Mouse (Mus musculus): Measurements from ENCODE around the gene Tmem156.

The Tmem156 gene

DNA sequence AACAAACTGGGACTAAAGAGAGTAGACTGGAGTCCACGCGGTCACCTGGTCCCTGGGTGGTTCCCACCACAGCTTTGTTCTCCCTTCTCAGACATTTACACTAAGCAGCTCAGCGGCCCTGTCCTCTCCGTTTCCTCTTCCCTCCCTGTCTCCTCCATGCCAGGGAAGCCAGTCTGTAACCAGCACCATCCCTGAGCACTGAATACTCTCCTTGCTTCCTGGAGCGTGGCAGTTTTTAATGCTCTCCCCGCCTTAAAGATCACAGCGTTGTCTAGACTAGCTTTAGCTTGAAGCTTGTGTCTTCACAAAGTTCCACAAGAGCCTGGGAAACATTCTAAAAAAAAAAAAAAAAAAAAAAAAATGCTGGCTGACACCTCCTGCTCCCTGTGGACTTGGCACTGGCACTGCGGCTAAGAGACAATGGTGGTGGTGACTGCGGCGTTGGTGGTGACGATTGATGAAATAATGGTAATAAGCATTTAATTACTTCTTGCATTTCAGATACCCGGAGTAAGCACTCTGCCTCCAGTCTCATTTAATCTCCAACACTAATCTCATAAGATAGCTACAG lies 44.6 kb downstream of the Tmem156 start:
- DNase-seq (ENCODE audit: low read depth, low spot score) = no peak

DNA sequence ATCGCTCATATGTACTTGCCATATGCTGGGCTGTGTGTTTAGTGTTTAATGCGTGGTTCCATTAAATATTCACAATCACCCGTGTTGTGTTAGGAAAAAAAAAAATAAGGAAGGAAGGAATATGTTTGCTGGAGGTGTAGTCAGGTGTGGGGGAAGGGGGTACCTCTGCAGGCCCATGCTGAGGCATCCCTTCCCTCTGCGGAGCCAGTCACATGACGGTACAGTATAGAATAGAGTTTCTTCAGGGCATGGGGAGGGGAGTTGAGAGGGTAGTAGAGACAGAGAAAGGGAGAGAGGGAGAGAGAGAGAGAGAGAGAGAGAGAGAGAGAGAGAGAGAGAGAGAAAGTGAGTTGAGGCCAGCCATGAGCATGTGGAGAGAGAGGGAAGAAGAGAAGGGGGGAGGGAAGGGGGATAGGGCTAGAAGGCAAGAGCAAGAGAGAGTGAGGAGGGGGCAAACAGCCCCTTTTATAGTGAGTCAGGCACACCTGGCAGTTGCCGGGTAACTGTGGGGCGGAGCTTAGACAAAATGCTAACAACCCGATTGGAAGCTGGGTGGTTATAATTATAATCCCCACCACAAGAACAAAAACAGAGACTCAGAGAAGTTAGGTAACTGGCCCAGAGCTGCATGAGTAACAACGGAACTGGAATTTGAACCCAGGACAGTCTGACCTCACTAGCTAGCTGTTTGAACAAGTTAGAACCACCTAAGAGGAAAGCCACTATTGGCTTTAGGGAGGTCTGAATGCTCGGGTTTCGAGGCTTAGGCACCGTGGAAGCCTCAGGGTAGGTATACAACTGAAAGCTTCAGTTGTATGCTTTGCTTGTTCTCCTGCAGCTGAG lies 45.3 kb downstream of the Tmem156 start:
- DNase-seq (ENCODE audit: low read depth, low spot score) = no peak

DNA sequence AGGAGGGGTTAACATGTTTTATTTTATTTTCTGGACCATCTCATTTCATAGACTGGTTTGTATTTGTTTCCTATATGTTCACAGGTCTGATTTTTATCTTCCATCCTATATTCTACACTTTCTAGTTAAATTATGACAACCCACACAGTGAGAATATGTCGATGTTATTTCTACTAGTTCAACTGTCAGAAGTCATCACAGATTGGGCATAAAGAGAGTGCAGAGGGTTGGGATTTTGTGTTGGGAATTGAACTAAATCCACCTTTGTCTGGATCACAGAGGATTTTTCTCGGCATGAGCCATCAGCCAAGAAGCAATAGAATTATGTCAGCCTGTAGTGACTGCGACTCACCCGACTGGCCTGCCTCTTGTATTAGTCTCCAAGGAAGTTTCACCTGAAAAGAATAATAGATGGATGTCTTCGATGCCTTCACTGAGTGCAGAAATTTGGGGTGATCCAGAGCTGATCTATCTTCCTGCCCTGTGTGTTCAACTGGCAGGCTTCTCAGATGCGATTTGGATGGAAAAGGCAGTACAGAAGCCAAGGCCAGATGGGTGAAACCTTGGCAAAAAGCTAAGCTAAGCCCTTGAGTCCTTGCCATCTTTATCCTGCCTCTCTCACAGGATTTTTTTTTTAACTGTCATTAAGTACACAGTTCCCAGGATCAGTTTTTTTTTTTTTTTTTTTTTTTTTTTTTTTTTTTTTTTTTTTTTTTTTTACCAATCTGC lies 46.1 kb downstream of the Tmem156 start:
- DNase-seq (ENCODE audit: low read depth, low spot score) = peak; percentile 6

DNA sequence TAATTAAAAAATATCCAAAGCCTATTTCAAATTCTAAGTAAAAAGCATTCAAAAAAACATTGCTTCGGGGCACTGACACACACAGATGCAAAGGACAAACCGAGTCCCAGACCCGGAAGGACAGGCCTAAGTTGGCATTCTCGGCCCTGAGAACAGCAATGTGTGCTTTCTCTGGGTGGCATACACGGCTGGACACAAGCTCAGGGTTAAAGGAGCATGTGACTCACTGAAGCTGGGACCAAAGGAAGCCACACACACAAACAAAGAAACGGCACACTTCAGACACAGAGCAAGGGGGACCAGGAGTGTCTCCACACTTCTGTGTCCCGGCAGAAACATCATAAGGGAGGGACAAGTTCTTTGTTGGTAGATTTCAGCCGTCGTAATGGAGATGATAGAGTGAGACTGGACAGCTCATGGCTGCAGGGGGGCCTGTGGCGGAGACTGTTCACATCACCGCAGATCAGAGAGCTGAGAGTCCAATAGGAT lies 48.5 kb downstream of the Tmem156 start:
- no peak for DNase-seq (ENCODE audit: low read depth, low spot score)

DNA sequence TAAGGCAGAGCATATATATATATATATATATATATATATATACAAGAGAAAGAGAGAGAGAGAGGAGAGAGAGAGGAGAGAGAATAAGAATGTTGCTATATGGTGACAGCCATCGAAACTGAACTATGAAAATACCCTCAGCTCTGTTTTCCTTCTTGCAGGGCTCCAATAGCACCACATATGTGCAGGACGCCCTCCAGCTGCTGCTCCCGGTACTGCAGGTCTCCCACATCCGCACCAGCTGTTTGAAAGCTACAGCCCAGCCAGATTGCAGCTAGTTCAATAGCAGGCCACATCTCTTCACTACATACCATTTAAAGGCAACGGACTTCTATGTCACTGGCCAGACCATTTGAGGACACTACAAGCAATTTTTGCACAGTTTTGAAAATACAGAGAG lies 51.5 kb downstream of the Tmem156 start:
- peak; percentile 29 for DNase-seq (ENCODE audit: low read depth, low spot score)

DNA sequence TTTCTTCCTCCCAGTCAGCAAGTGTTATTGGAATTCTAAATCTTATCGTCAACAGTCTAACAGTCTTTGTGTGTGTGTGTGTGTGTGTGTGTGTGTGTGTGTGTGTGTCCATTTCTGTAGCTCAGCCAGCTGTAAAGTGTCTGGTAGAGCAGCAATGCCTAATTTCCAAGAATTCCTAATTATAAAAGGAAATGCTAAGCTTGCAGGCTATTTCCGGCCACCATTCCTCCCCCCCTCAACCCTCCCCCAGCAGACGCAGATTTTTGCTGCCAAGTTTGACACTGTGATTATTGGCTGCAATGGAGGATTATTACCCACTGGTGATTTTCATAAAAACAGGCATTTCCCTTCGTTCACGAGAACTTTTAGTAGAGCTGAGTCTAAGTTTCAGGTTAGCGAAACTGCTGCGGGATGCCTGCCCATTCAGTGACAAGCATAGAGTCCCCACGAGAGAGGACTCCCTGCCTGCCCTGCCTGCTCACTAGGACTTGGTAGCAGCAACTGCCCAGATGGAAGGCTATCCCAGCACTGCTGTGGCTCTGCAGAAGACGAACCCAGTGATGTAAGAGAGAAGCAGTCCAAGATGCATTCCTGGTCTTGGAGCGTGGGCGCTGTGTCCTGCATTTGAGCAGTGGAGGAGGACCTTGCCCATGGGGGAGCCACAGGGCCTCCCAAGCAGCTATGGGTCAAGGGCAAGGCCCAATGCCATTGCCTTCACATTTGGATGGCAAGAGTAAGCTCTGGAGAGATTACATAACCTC lies 52.9 kb downstream of the Tmem156 start:
- no peak for DNase-seq (ENCODE audit: low read depth, low spot score)

DNA sequence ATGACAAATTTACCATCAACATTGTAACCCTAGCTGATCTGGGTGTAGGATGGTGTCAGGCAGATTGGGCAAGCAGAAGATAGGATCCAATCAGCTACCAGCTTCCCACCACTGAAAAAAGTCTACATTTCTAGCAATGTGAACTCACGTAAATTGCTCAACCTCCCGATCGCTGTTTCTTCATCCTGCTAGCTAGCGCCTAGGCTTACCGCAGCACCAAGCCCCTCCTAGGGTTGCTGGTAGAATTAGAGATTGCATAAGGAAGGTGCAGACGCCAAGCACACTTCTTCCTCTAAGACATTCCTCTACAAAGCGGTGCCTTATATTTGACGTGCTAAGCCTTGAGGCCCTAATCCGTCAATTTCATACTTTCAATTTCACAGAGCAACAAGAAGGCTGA lies 53.6 kb downstream of the Tmem156 start:
- DNase-seq (ENCODE audit: low read depth, low spot score) = no peak

DNA sequence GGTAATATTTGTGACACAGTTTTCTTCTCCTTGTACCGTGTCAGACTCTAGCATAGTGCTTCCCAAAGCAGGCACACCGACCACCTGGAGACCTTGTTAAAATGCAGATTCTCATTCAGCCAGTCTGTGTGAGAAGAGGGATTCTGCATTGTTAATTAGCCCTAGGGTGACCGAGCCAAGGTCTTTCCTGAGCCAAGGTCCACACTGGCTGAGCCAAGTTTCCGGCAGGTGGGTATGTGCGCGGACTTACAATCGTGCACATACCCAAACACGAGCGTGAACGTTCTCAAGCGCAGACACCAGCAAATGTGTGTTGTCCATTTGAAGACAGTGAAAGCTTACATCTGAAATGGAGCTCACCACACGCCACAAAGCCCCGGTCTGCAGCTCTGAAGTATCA lies 55.3 kb downstream of the Tmem156 start:
- DNase-seq (ENCODE audit: low read depth, low spot score) = no peak

DNA sequence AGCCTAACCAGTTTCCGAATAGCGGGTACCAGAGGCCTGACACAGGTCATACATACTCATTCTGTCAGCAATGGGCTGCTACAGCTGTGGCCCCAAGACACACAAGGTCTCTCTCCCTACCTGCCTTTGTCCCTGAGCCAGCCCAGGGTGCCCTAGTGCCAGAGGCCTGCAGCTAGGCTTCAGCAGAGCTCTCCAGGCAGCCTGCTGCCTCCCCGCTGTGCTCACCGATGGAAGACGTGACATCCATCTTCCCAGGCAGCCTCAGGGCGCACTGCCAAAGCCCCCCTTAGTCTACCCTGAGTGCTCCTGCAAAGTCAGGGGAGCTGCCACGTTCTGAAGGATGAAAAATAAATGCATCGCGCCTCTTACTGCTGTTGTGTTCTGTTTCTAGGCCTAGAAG lies 63.9 kb downstream of the Tmem156 start:
- no peak for DNase-seq (ENCODE audit: low read depth, low spot score)

DNA sequence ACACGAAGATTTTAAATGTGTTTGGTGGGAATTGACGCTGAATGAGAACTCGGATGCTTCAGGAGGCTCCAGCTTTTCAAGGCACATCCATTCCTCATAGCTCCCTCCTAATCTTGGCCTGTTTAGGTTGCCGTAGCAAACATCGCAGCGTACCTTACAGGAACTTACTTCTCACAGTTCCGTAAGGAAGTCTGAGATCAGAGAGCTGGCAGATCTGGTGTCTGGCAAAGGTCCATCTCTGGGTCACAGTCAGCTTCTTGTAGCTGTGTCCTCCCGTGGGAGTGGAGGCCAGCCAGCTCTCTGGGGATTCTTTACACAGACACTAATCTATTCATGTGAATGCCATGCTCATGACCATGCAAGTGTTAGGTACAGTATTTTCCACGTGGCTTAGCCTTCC lies 65.2 kb downstream of the Tmem156 start:
- no peak for DNase-seq (ENCODE audit: low read depth, low spot score)

DNA sequence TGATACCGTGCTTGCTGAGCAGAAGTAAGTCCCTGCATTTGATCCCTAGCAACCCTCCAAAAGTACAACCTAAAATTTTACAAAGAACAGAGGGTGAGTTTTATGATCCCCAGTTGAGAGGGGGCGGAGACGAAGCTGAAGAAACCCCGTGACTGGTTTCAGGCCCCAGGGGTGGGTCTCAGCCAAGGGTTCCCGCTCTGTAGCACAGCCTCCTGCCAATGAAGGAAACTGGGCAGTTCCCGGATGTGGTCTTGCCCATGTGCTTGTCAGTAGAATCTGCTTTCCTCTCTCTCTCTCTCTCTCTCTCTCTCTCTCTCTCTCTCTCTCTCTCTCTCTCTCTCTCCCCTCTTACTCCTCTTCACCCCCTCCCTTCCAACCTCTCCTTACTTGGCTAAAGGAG lies 66.0 kb downstream of the Tmem156 start:
- no peak for DNase-seq (ENCODE audit: low read depth, low spot score)

DNA sequence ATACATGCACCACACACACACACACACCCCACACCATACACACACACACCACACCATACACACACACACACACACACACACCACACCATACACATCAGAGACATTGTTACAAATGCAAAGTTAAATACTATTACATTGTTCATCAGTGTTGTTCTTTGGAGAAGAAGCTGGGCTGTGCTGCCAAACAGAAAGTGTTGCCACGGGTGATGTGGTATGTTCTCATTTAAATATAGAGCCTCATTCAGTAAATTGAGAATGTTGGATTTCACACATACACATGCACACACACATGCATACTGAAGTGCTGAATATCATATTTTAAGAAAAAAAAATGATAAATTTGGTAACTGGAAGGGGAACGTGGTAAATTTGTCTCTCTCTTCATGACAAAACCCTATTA lies 67.3 kb downstream of the Tmem156 start:
- no peak for DNase-seq (ENCODE audit: low read depth, low spot score)

DNA sequence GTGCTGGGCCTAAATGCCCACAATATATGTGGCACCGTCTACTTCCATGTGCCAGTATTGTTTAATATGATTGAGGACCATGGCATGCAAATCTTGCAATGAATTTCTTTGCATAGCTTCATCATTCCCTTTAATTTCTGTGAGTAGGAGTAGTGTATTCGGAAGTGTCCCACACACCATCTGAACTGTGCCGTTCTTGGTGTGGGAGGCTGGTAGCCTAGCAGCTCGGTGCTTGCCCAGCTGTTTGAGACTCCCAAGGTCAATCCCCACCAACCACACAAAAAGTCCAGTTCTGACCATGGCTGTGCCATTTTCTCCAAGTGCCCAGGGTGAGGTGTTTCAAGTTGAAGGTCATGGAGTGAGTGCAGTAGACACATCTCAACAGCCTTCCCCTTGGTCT lies 69.9 kb downstream of the Tmem156 start:
- no peak for DNase-seq (ENCODE audit: low read depth, low spot score)

DNA sequence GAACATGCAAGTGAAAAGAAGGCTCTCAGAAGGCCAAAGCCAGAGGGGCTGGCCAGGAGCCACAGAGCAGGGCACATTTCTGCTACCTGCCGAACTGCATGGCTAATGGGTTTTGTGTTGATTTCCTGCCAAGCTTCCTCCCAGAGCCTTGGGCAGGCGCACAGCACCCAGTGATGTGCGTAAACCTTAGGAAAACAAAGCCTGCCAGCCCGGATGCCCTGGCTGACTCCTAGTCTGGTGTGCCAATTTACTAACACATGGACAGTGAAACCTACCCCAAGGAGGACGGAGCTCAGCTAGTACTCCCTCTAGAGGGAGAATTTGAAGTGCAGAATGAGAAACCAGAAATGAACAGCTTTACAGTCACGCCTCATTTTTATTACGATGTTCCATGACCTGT lies 72.1 kb downstream of the Tmem156 start:
- DNase-seq (ENCODE audit: low read depth, low spot score) = no peak

DNA sequence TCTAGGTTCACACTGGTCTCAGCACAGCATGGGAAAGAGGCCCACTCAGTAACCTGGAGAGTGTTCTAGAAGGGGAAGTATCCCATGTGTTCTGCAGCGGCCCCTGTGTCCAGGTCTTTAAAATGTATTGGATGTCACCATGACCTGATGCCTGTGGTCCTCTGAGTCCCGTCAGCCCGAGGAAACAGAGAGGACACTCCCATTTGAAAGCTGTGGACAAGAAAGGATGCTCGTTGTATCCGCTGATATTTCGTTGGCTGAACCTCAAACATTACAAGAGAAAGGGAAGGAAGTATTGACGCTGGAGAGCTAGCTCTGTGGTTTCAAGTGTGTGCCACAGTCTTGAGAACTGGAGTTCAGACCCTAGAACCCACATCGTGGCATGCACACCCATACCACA lies 72.8 kb downstream of the Tmem156 start:
- DNase-seq (ENCODE audit: low read depth, low spot score) = no peak

DNA sequence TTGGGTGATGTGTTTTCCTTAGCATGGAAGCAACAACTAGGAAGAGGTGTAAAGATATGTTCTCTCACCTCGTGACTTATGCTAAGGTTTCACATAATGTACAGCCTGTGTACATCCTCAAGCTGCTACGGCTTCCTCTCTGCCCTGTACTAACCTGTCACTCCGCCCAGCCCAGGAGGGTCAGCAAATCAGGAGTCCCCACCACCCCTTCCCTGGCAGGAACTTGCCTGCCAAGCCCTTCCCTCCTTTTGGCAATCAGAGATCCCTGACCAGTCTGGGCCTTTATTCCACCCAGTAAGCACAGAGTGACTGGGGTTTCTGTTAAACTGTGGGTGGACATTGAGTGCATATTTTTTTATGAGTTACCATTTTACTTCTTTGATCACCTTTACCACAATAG lies 76.4 kb downstream of the Tmem156 start:
- DNase-seq (ENCODE audit: low read depth, low spot score) = no peak

DNA sequence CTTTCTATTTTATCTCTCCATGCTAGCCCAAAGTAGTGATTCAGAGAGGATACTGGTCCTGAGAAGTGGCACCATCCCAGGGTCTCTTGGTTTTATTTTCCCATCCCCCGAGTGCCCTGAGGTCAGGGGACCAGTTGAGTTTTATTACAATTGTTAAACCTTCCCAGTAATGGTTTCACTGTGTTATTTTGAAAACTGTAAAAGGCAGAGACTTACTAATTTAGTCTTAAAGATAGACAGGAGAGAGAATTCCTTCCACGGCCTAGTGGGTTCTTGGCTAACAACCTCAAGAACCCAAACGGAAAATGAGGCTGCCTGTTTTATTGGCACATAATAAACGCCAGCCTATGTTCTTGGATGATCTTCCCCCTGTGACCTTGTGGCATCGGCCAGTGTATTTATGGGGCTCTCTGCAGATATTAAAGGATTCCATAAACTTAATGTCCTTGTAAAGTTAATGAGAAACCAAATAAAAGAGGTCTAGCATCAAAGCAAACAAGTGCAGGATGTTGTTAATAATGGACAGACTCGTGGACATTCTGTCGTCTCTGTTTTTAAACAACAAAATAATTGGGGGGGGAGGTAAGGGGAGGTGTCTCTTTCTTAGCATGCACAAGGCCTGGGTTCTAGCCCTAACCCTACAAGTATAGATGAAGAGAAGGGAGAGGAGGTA lies 79.9 kb downstream of the Tmem156 start:
- no peak for DNase-seq (ENCODE audit: low read depth, low spot score)

DNA sequence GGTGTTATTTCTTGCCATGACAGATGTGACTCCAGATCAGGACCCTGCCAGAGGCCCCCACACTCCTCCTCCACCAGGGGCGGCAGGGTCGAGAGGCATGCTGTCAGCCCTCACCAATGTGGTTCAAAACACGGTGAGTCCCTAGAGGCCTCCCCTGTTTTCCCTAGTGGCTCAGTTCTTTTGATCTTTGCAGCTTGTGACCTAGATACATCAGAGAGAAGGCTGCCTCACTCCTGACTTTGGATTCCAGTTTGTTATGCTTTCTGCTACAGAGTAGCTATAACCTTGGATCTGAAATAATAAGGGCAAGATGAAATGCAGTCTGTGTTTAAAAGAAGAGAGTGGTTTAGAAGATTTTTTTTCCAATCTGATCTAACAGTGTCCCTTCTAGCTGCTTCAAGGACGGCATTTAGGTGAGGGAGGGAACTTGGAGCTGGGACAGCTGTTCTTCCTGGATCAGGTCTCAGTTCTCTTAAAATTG lies 85.9 kb downstream of the Tmem156 start:
- no peak for DNase-seq (ENCODE audit: low read depth, low spot score)

DNA sequence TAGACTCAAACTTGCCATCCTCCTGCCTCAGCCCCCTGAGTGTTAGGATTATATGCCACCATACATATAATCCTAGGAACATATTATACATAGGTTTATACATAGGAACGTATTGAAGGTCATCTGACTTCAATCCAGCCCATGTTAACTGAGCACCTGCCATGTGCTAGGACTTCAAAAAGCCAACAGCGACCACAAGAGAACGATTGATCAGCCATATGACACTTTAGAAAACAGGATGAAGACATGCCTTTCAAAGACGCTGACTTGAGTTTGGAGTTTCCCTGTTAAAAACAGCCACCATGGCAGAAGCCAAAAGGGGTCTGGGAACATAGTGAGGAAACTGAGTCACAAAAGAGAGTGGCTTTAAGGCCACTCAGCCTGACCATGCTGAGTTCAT lies 86.7 kb downstream of the Tmem156 start:
- DNase-seq (ENCODE audit: low read depth, low spot score) = no peak

Data from 3T3-L1 (cell line).